Mouse (Mus musculus): ENCODE measurements around the gene Olfr667.
"Not testable (repeated sequence)": the region's sequence is repeated elsewhere in the genome, so short reads cannot be mapped to it uniquely, and the experiment has no call there.

The Olfr667 gene

GRCm38 (mm10) chr7:104921382-104921781 is at the start of gene Olfr667:
Gene Olfr667 (minus strand): TSS chr7:104921482.
- no peak for DNase-seq

DNA sequence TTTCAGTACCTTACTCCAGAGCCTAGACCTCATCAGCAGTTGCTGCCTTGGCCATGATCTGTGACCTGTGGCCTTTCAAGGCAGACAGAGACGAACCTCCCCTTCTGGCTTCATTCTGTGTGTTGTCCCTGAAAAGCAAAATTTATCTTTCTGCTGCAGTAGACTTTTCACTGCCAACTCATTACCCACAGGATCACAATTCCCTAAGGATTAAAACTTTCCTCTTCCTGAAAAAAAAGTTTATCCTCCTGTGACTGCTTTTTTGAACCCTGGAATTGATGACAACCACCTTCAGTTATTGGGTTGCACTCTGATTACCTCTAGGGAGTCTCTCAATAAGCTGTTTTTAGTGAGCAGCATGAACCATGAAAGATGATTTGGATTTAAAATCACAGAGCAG is 41.2 kb upstream of the Olfr667 start, which contains the start of gene Olfr670:
Gene Olfr670 (minus strand): TSS at position 101 of the 400 bp plus-strand sequence.
- DNase-seq = no peak

GRCm38 (mm10) chr7:104950234-104950633 is 29.0 kb upstream of the Olfr667 start:
- not testable (repeated sequence) for DNase-seq

DNA sequence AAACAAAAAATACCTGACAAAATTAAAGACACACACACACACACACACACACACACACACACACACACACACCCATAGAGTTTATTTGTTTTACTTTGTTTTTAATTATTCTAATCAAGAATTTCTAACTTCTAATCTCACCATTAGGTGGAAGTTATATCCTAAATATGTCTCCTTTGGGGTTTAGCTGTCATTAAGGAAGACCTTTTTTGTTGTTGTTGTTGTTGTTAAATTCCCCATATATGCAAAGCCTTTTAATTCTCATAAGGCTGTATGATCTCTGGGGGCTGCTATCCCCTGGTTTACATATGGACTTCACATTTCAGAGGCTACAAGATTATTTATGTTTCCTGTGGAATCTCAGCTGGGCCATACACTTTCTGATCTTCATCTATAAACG is 12.7 kb upstream of the Olfr667 start, which contains the start of gene Olfr669:
Gene Olfr669 (plus strand): TSS at position 301 of the 400 bp plus-strand sequence.
- no peak for DNase-seq

DNA sequence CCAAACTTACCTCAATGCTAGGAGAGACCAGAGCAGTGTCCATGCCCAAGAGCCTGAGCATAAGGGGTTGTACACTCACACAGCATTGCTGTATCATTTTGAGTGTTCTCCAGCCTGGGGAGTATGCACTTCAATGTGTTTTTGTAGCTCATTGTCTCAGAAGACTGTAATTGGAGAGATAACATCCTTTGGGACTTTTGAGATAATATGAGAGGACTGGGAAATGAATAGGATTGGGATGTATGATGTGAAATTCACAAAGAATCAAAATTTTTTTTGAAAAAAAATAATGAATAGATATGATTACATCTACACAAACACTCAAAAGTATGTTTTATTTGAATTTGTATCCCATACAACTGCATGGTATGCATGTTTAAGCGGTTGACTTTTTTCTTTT is 6.7 kb upstream of the Olfr667 start, which contains the start of gene Olfr668:
Gene Olfr668 (minus strand): TSS at position 101 of the 400 bp plus-strand sequence.
- no peak for DNase-seq

- no peak for DNase-seq
Observed at GRCm38 (mm10) chr7:104895852-104896251, 25.4 kb downstream of the Olfr667 start, which contains the start of gene Olfr666. Gene Olfr666 (minus strand): TSS chr7:104895952.

- DNase-seq = no peak
Observed at GRCm38 (mm10) chr7:104877731-104878130, 43.6 kb downstream of the Olfr667 start, which contains the start of gene Olfr665. Gene Olfr665 (plus strand): TSS chr7:104878031.
